Mouse (Mus musculus): Measurements from ENCODE around the gene Rundc1. TPM values are rescaled to one million over a fixed set of nuclear protein-coding genes. Genes with fewer than 3 reads are reported as not detected.
A peak's percentile ranks its signal among the peaks of the same experiment; 100 is the strongest.

The Rundc1 gene
- total and polyA plus RNA-seq, 3 experiments, result 6.8 to 13.5 (median 10.7) TPM

- H3K4me2 ChIP-seq (ENCODE audit: insufficient read depth, low read depth, poor library complexity, severe bottlenecking), result no peak overlapping the region
- TF ChIP-seq EP300 (IDR thresholded peaks at IDR 0.05; ENCODE audit: low read length) (peak; percentile 23; the same call in 1 of the 2 replicates), JUND (conservative IDR thresholded peaks at IDR 0.05; ENCODE audit: low read depth, low read length) (no peak)
- peaks cover 0 to 49% of the 10 kb centered on the region in 2 experiments; a peak in 3 of 4 replicates for H3K4me1 ChIP-seq (ENCODE audit: control insufficient read depth in 1 of 2, insufficient read depth in 2 of 2)
- 0 out of 2 replicates have a peak, but pooled peaks cover 8% of the 10 kb centered on the region for H3K79me2 ChIP-seq (replicated peaks; ENCODE audit: control insufficient read depth, extremely low read depth, insufficient read depth, poor library complexity, severe bottlenecking)
- H3K36me3 ChIP-seq (replicated peaks in 1 of 2; ENCODE audit: control insufficient read depth in 1 of 2, insufficient read depth in 1 of 2, low read length in 1 of 2), result peaks cover 31 to 80% of the 10 kb centered on the region in 2 experiments
- H3K27me3 ChIP-seq (replicated peaks), result no peaks in the 10 kb centered on the region
- no peak overlapping the region for H3K27ac ChIP-seq (ENCODE audit: insufficient read depth, low read depth)
- dilution Hi-C loops (cut with MboI; ENCODE audit: extremely low pct_ligation_motif_present, extremely low pct_unique_long_range_greater_than_20kb, low sequenced_read_pairs) (no loop called here), in situ Hi-C loops (cut with MboI; ENCODE audit: low pct_ligation_motif_present, low pct_unique_long_range_greater_than_20kb, low sequenced_read_pairs) (no loop called here)
- no peak for DNase-seq (ENCODE audit: extremely low read depth)
- no peaks in the 10 kb centered on the region for H3K9me3 ChIP-seq (replicated peaks; ENCODE audit: low read length)
- H3K9ac ChIP-seq (ENCODE audit: insufficient read depth, low read depth), result no peak overlapping the region
- H3K4me3 ChIP-seq (replicated peaks in 1 of 3; ENCODE audit: low read depth in 2 of 3, low read length in 2 of 3, poor library complexity in 1 of 3), result no peak overlapping the region
Observed at GRCm38 (mm10) chr11:101454702-101455101, 29.8 kb downstream of the Rundc1 start.

- TF ChIP-seq EP300 (IDR thresholded peaks at IDR 0.05; ENCODE audit: low read length), result no peak
- TF ChIP-seq ETS1 (conservative IDR thresholded peaks at IDR 0.05; ENCODE audit: low read depth, low read length), result no peak
- in situ Hi-C loops (cut with MboI; ENCODE audit: low pct_ligation_motif_present, low pct_unique_long_range_greater_than_20kb, low sequenced_read_pairs), result no loop called here
- Histone ChIP-seq H3K4me3 (replicated peaks in 1 of 3; ENCODE audit: low read depth in 2 of 3, low read length in 2 of 3, poor library complexity in 1 of 3) (no peak overlapping the region), H3K27me3 (replicated peaks) (no peaks in the 10 kb centered on the region), H3K79me2 (replicated peaks; ENCODE audit: control insufficient read depth, extremely low read depth, insufficient read depth, poor library complexity, severe bottlenecking) (0 out of 2 replicates have a peak, but pooled peaks cover 3% of the 10 kb centered on the region), H3K4me1 (ENCODE audit: control insufficient read depth in 1 of 2, insufficient read depth in 2 of 2) (peaks cover 0 to 44% of the 10 kb centered on the region in 2 experiments; a peak in 3 of 4 replicates), H3K36me3 (replicated peaks in 1 of 2; ENCODE audit: control insufficient read depth in 1 of 2, insufficient read depth in 1 of 2, low read length in 1 of 2) (peaks cover 39 to 90% of the 10 kb centered on the region in 2 experiments), H3K9me3 (replicated peaks; ENCODE audit: low read length) (no peaks in the 10 kb centered on the region), H3K4me2 (ENCODE audit: insufficient read depth, low read depth, poor library complexity, severe bottlenecking) (no peak overlapping the region), H3K9ac (ENCODE audit: insufficient read depth, low read depth) (no peak overlapping the region), H3K27ac (ENCODE audit: insufficient read depth, low read depth) (no peak overlapping the region)
- DNase-seq (ENCODE audit: extremely low read depth), result no peak
- dilution Hi-C loops (cut with MboI; ENCODE audit: extremely low pct_ligation_motif_present, extremely low pct_unique_long_range_greater_than_20kb, low sequenced_read_pairs), result no loop called here
Observed at GRCm38 (mm10) chr11:101455627-101456026, 30.7 kb downstream of the Rundc1 start.

GRCm38 (mm10) chr11:101457631-101458030 lies 32.7 kb downstream of the Rundc1 start:
- TF ChIP-seq CHD2 (IDR thresholded peaks at IDR 0.05; ENCODE audit: low read length) (no peak), MAX (IDR thresholded peaks at IDR 0.05; ENCODE audit: low read length) (no peak), MAFK (IDR thresholded peaks at IDR 0.05; ENCODE audit: insufficient replicate concordance, low read length) (no peak), ZNF384 (IDR thresholded peaks at IDR 0.05; ENCODE audit: low read depth, low read length) (no peak), TBP (conservative IDR thresholded peaks at IDR 0.05; ENCODE audit: low read depth, low read length) (no peak), KAT2A (IDR thresholded peaks at IDR 0.05; ENCODE audit: insufficient replicate concordance, low read length) (no peak), NELFE (IDR thresholded peaks at IDR 0.05; ENCODE audit: low read depth, low read length) (no peak), USF2 (conservative IDR thresholded peaks at IDR 0.05; ENCODE audit: low read depth, low read length) (no peak), EP300 (IDR thresholded peaks at IDR 0.05; ENCODE audit: low read length) (no peak), ZMIZ1 (IDR thresholded peaks at IDR 0.05; ENCODE audit: low read depth, low read length) (no peak), RCOR1 (conservative IDR thresholded peaks at IDR 0.05; ENCODE audit: low read depth, low read length) (no peak)
- H3K27me3 ChIP-seq (replicated peaks), result no peaks in the 10 kb centered on the region
- no peak overlapping the region for H3K4me2 ChIP-seq (ENCODE audit: insufficient read depth, low read depth, poor library complexity, severe bottlenecking)
- peaks cover 48 to 92% of the 10 kb centered on the region in 2 experiments for H3K36me3 ChIP-seq (replicated peaks in 1 of 2; ENCODE audit: control insufficient read depth in 1 of 2, insufficient read depth in 1 of 2, low read length in 1 of 2)
- peaks cover 5 to 38% of the 10 kb centered on the region in 2 experiments for H3K4me1 ChIP-seq (ENCODE audit: control insufficient read depth in 1 of 2, insufficient read depth in 2 of 2)
- H3K27ac ChIP-seq (ENCODE audit: insufficient read depth, low read depth), result no peak overlapping the region
- H3K9ac ChIP-seq (ENCODE audit: insufficient read depth, low read depth), result no peak overlapping the region
- no peak overlapping the region for H3K4me3 ChIP-seq (replicated peaks in 1 of 3; ENCODE audit: low read depth in 2 of 3, low read length in 2 of 3, poor library complexity in 1 of 3)
- no peaks in the 10 kb centered on the region for H3K9me3 ChIP-seq (replicated peaks; ENCODE audit: low read length)
- no peak for DNase-seq (ENCODE audit: extremely low read depth)
- H3K79me2 ChIP-seq (replicated peaks; ENCODE audit: control insufficient read depth, extremely low read depth, insufficient read depth, poor library complexity, severe bottlenecking), result 0 out of 2 replicates have a peak, but pooled peaks cover 3% of the 10 kb centered on the region
- in situ Hi-C loops (cut with MboI; ENCODE audit: low pct_ligation_motif_present, low pct_unique_long_range_greater_than_20kb, low sequenced_read_pairs), result no loop called here
- dilution Hi-C loops (cut with MboI; ENCODE audit: extremely low pct_ligation_motif_present, extremely low pct_unique_long_range_greater_than_20kb, low sequenced_read_pairs), result no loop called here

Data from CH12.LX (cell line).